Mouse (Mus musculus) 416B (cell line): Measurements from ENCODE around the gene Nusap1.
A peak's percentile ranks its signal among the peaks of the same experiment; 100 is the strongest.
"Not testable (repeated sequence)": the region's sequence is repeated elsewhere in the genome, so short reads cannot be mapped to it uniquely, and the experiment has no call there.

Experiments used
- DNase-seq: peaks from one replicate; pipeline ENCODE4 v3.0.0; 2011; ENCODE audit warnings: low read depth

Nusap1 gene

DNA sequence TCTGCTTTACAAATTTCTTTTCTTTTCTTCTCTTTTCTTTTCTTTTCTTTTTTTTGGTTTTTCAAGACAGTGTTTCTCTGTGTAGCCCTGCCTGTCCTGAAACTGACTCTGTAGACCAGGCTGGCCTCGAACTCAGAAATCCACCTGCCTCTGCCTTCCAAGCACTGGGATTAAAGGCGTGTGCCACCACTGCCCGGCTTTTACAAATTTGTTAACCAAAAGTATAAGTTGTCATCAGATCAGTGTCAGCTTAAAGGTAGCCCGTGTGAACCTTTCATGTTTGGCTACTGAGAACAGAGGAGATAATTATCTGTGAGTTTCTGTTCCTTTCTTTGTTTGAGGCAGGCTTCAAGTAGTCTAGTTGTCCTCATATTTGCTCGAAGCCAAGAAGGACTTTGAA, 26.2 kb downstream of the Nusap1 start:
- no peak for DNase-seq

DNA sequence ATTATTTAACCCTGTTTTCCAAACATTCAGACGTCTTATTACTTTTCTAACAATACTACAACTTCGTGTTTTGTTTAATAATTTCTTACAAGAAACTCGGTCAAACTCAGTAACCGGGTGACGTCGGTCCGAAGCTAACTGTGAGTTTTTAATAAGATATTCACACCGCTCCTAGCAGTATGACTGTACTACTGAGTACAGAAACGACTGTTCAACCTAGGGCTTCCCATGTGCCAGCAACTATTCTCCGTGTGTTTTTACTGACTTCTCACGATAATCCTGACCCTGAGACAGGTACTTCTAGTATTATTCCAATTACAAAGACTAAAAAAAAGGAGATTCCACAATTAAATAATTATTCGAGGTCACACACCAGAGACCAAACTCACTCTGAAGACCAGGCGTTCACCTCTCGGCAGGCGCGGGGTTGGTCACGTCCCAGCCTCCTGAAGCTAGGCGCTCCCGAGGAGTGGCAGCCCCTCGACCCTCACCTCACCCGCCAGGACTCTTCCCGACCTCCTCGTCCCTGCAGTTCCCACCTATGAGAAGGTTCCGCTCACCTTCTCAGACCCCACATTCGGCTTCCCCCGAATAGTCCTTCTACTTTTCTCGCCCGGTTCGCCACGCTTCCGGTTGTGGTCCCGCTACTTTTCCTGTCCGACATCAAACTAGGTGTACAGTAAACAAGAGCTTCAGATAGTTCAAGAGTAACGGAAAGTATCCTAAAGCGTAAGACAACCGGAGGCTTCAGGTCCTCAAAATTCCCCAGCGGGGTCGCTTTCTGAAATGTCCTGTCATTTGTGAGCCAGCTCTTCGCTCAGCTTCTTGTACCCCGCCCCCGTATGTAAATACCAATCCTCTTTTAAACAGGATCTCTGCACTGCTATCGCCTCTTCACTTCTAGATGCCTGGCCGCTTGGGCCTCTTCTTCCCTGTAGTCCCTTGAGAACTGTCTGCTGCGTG, 44.4 kb downstream of the Nusap1 start, which contains the start of gene Ndufaf1:
Ndufaf1 (minus strand) TSS at position 608 of the 963 bp plus-strand sequence.
- DNase-seq = peak; percentile 89

DNA sequence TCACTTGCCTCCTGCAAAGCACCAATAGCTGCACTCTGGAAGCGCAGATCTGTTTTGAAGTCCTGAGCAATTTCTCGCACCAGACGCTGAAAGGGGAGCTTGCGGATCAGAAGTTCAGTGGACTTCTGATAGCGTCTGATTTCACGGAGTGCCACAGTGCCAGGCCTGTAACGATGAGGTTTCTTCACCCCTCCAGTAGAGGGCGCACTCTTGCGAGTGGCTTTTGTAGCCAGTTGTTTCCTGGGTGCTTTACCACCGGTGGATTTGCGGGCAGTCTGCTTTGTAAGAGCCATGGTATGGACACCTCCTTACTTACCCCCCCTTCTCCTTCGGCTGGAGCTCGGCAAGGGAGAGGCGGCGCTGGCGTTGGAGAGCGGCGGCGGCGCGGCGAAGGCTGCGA, 47.6 kb downstream of the Nusap1 start:
- DNase-seq = not testable (repeated sequence)

- DNase-seq = peak; percentile 34
Observed at GRCm38 (mm10) chr2:119669010-119669409, 50.9 kb downstream of the Nusap1 start.

DNA sequence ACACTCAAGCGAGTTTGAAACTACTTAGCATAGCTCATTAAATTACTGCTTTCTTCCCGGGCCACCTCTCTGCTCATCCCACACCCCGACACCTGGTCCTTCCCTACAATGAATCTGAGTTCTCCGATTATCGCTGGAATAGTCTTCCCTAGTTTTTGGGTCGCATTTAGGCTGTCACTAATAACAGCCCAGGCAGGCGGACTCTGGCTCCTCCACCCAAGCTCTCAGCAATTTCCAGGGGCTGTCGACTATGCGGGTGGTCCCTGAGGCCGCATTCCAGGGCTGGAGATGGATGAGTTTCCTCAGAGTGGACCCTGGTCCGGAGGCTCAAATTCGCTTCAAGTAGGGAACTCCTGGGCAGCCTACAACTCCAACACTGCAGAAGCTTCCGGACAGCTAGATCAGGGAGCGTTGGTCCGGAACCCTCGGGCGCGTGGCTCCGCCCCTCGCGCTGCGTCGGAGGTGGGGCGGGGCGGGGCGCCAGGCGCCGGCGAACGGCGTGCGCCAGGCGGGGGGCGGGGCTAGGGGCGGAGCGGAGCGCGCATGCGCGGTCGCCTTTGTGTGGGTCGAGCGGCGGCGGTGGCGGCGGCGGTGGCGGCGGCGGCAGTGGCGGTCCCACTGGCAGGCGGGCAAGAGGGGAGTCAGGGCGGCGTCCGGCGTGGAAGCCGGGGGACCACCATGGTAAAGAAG, 56.6 kb downstream of the Nusap1 start, which contains the start of gene Rtf1:
Rtf1 (plus strand) TSS at position 544 of the 690 bp plus-strand sequence.
- DNase-seq = peak; percentile 88

DNA sequence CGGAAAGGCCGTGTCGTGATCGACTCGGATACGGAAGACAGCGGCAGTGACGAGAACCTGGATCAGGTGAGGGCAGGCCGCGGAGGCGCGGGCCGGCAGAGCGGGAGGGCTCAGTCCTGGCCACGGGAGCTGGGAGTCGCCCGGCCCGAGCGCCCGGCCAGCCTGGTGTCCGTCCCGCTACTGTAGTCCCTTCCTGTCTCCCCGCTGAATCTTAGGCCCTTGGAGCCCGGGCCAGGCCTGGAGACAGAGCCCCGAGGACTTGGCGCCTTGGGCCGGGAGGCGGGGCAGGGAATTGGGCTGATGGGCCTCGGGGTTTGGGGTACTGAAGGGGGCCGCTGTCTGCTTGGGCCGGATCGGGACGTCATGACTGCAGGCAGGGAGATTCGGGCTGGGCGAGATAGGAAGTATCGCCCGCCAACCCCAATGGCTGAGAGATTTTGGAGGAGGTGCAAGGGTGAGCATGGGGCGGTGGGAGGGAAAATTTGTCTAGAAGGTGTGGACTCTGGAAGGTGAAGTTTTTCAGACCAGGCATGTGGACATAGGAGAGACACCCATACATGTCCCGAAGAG, 57.2 kb downstream of the Nusap1 start:
- DNase-seq = peak; percentile 64

DNA sequence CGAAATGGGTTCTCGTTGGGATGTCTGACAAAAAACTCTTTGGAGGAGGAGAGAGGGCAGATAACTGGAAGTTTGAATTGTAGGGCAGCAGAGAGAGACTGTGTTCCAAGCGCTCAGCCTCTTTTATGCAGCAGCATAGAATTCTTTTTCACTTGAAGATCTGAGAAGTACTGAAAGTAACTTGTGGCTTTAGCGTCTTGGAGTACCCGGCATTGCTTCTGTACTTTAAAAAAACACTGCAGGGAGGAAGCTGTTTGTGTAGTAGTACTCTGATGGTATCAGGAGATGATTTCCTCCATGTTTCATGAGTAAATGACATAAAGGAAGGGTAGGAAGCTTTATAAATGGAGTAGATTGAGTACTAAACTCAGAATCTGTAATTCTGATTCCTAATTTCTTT, 57.7 kb downstream of the Nusap1 start:
- DNase-seq = peak; percentile 68

GRCm38 (mm10) chr2:119683706-119684105, 65.6 kb downstream of the Nusap1 start:
- DNase-seq = no peak

GRCm38 (mm10) chr2:119692003-119692701, 74.1 kb downstream of the Nusap1 start:
- DNase-seq = peak; percentile 71

GRCm38 (mm10) chr2:119694826-119695225, 76.7 kb downstream of the Nusap1 start:
- DNase-seq = no peak

DNA sequence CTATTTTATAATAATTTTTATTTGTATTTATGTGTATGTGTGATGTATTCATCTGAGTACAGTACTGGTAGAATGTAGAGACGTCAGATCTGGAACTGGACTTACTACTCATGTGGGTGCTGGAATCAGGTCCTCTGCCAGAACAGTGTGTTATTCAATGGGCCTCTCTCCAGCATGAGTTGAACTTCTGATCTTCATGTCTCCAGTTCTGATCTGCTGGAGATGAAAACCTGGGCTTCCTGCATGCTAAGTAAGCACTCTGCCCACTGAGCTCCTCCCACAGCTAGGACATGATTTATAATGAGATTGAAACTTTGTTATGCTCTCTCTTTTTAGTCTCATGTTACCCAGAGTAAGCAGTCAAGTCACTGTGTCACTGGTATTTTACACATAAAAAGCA, 78.0 kb downstream of the Nusap1 start:
- DNase-seq = no peak

- peak; percentile 59 for DNase-seq
Observed at GRCm38 (mm10) chr2:119698472-119698871, 80.4 kb downstream of the Nusap1 start.

- DNase-seq = no peak
Observed at GRCm38 (mm10) chr2:119699962-119700361, 81.9 kb downstream of the Nusap1 start.
